Mouse (Mus musculus) MEL (cell line): Measurements from ENCODE around the gene Atp1a4.

ENCODE experiments used
- CTCF ChIP-seq, 3 experiments: IDR thresholded peaks in 2 of 3; conservative IDR thresholded peaks in 1 of 3; 2 replicates each; pipeline ENCODE4 v1.5.1; 2011 to 2012; ENCODE audit warnings: low read length in 3 of 3, low read depth in 2 of 3, mild to moderate bottlenecking in 2 of 3, improper control_type of control experiment in 1 of 3, inconsistent platforms in 1 of 3, mixed read lengths in 1 of 3, moderate library complexity in 1 of 3; ENCODE audit not compliant: control insufficient read depth in 1 of 3, insufficient read depth in 1 of 3, poor library complexity in 1 of 3, severe bottlenecking in 1 of 3
- EP300 ChIP-seq, 2 experiments: IDR thresholded peaks; 2 replicates each; pipeline ENCODE4 v1.6.1; 2011; ENCODE audit warnings: improper control_type of control experiment in 2 of 2, low read length in 2 of 2, low read depth in 1 of 2, mild to moderate bottlenecking in 1 of 2
- HCFC1 ChIP-seq: IDR thresholded peaks from 2 replicates; pipeline ENCODE4 v1.6.1; 2012; ENCODE audit warnings: low read depth, mild to moderate bottlenecking, inconsistent platforms, low read length, improper control_type of control experiment, moderate library complexity
- KAT2A ChIP-seq: conservative IDR thresholded peaks from 2 replicates; pipeline ENCODE4 v1.6.1; 2012; ENCODE audit warnings: low read depth, low read length, improper control_type of control experiment, inconsistent platforms
- MAFK ChIP-seq: IDR thresholded peaks from 2 replicates; pipeline ENCODE4 v1.6.1; 2011; ENCODE audit warnings: low read depth, mild to moderate bottlenecking, low read length, improper control_type of control experiment, borderline replicate concordance
- MAZ ChIP-seq: IDR thresholded peaks from 2 replicates; pipeline ENCODE4 v1.6.1; 2012; ENCODE audit warnings: low read depth, mild to moderate bottlenecking, inconsistent platforms, low read length, improper control_type of control experiment
- MXI1 ChIP-seq: IDR thresholded peaks from 2 replicates; pipeline ENCODE4 v1.6.1; 2011; ENCODE audit warnings: mild to moderate bottlenecking, low read depth, low read length, improper control_type of control experiment
- POLR2A ChIP-seq, 2 experiments: IDR thresholded peaks; 2 replicates each; pipeline ENCODE4 v1.6.1; 2011 to 2012; ENCODE audit warnings: low read length in 2 of 2, mild to moderate bottlenecking in 2 of 2, control low read depth in 1 of 2, improper control_type of control experiment in 1 of 2, low read depth in 1 of 2, moderate library complexity in 1 of 2; ENCODE audit not compliant: control insufficient read depth in 1 of 2, insufficient read depth in 1 of 2, poor library complexity in 1 of 2
- TCF12 ChIP-seq: IDR thresholded peaks from 2 replicates; pipeline ENCODE4 v1.6.1; 2014; ENCODE audit warnings: low read depth, mild to moderate bottlenecking, inconsistent platforms, low read length, improper control_type of control experiment, moderate library complexity
- UBTF ChIP-seq: IDR thresholded peaks from 2 replicates; pipeline ENCODE4 v1.6.1; 2012; ENCODE audit warnings: low read depth, mild to moderate bottlenecking, inconsistent platforms, low read length, improper control_type of control experiment, moderate library complexity, borderline replicate concordance; ENCODE audit not compliant: insufficient read depth

DNA sequence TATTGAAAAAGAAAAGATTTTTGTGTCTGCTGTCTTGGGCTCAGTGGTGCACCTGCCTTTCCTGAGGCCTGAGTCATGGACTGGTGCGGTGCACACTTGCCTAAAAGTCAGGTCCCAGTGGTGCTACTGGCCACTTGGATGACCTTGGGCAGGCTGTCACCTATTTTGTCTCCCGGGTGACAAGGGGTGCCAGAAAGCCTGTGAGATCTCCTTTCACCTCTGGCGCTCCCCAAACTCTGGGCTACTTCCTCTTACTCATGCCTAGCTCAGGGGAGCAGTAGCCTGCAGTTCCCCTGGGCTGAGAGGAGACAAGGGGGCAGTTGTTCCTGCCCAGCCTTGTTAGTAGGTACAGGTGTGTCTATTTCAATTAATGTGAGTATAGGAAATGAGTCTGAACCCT lies 44.1 kb upstream of the Atp1a4 start:
- TF ChIP-seq POLR2A (IDR thresholded peaks at IDR 0.05; ENCODE audit: control insufficient read depth in 1 of 2, insufficient read depth in 1 of 2, low read depth in 1 of 2, low read length in 2 of 2, poor library complexity in 1 of 2) (no peak), HCFC1 (no peak), EP300 (IDR thresholded peaks at IDR 0.05; ENCODE audit: low read depth in 1 of 2, low read length in 2 of 2) (no peak), MAZ (no peak), UBTF (no peak), KAT2A (no peak), TCF12 (no peak), CTCF (IDR thresholded peaks at IDR 0.05 in 2 of 3, conservative IDR thresholded peaks at IDR 0.05 in 1 of 3; ENCODE audit: control insufficient read depth in 1 of 3, insufficient read depth in 1 of 3, low read depth in 2 of 3, low read length in 3 of 3, poor library complexity in 1 of 3, severe bottlenecking in 1 of 3) (no peak), MAFK (no peak), MXI1 (no peak)
